Mouse (Mus musculus) right cerebral cortex, adult 18-20 months (tissue): ENCODE measurements at regions not wholly inside any gene's neighbourhood (a gene's known extent, or its start where the extent isn't known, plus 50 kb on each side); places are given as distances from the start of the nearest gene placed in this dataset.

ENCODE experiments used
- DNase-seq: peaks from one replicate; pipeline ENCODE4 v3.0.0; 2022; ENCODE audit warnings: mixed read lengths

DNA sequence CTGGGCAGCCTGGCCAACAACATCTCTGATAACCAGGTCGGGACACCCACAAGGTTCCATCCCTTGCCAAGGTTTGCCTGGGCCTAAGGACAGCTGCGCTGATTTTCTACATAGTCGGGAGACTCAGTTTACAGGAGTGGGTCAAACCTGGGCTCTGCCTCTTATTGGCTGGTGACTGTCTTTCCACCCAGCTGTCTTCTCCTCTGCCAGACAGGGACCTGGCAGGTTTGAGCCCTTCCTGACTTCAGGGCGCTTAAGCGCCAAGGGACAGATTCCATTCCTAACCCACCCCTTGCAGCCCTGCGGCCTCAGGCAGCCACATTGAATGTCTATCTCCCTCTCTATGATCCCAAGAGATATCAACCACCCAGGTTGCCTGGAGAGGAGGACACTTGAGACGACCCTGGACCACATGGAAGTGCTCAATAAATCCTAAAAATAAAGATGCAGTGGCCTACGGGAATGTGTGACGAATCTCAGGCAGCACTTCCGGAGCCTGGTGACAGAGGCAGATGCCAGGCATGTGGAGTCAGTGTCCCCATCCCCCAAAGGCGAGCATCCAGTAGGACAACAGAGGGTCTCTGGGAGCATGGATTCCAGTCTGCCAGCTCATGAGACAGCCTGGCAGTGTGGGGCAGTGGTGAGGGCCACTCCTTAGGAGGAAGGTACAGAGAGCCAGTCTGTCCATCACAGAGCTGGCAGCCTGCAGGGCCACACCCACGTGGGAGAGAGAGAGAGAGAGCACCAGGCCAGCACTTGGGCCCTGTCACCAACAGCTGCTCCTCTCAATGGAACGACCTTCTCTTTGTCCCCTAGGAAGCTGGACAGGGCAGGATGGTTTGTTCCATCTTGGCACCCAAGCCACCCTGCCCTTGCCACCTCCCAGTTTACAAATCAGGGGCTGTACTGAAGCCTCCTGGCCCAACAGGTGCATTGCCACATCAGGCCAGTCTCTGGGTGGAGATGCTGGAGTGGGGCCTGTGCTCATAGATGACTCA lies 63.8 kb upstream of the Slc6a6 start:
- no peak for DNase-seq

DNA sequence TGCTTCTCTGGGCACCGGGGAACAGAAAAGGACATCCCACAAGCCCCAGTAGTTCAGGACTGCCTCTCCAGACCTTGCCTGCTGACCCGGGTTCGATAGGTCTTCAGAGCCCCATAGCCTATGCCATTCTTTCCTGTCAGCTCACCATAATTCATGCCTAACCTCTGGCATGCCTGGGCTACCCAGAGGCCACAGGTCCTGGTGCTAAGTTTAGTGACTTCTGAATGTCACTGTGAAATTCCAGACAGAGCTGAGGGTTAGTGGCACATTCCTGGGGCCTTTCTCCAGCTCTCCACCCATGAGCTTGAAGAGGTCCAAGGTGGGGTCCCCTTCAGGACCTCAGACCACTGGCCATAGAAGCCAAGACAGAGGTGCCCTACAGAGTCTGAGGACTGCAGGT lies 62.4 kb upstream of the Slc6a6 start:
- DNase-seq, result no peak

DNA sequence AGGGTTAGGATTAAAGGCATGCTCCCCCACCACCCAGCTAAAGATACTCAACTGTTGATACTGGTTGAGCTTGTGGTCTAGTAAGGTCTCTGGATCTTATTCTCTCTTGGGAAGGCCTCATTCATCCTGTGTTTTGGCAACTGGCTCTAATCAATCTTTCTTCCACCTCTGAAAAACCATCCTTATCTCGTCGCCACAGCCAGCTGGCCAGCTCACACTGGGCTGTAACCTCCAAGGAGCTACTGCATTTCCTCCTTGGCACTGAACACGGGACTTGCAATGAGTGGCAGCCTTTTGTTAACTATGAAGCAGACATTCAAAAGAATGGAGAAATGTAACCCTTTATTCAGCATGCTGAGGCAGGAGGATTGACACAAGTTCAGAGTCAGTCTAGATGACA lies 61.4 kb upstream of the Slc6a6 start:
- DNase-seq, result no peak

DNA sequence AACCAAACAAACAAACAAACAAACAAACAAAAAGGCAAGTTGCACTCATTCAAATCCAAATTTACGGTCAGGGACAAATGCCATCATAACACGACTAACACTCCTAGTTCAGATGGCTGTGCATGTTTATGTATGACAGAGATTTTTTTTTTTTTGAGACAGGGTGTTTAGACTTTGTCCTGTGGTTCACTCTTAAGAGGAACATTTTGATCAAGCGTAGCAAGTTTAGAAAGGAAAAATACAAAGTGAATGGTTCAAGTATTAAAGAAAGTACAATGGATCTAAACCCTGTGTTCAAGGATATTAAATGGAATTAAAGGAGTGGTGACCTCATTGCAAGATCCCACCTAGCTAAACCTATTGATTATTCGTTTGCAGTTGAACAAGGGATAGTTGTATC lies 60.2 kb upstream of the Slc6a6 start:
- DNase-seq, result no peak

DNA sequence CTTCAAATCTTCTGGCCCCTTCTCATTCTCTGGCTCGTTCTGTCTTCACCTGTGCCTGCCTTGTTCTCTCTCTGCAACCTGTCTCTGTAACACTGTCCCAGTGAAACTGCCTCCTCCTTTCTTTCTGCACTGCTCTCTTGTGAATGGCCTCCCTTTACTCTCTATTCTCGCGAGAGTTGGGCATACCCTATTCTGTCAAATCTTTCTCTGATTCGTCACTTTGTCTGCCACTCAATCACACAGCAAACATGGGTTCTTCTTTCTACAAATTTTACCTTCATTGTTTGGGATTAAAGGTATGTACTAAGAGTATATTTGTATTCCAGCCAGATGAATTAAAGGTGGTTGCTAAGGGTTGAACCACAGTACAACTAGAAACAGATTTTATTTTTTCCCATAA lies 54.6 kb upstream of the Slc6a6 start:
- DNase-seq, result no peak

DNA sequence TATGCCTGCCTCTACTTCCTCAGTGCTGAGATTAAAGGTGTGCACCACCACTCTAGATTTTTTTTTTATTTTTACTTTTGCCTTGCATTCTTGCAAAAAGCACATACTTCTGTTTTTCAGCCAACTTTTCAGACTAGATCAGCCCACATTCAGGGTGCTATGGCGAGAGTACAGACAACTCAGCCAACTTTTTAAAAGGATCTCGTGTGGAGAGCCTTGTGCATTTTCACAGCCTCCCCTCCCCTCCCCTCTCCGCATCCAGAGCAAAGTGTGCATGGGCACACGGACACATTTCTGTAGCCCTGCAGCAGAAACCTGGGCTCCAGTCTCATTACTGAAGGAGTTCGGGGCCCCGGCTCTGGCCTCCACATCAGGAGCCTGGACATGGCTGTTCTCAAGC lies 52.6 kb upstream of the Slc6a6 start:
- peak; percentile 17 for DNase-seq
